ENCODE assay signal across 9 mouse cellular contexts in genomic region chr10:93291843-93292242, GRCm38 (mm10). TPM values are rescaled to one million over a fixed set of nuclear protein-coding genes. Genes with fewer than 3 reads are reported as not detected.
DNase-seq lines count a peak whose midpoint lies in the region; ATAC-seq and TF ChIP-seq lines count a peak whose summit lies in the region.
"Had no signal": no experiment of that assay in that cellular context is flagged by ENCODE, and none has a peak within 500 bp of the region (broad histone marks: within the 10 kb centered on the region; RNA-seq: fewer than 3 reads in every experiment).

No protein-coding gene starts in this region.

- 3% methylated on average over 6 of the region's 6 CpGs for WGBS in intestine, postnatal 0 days
- 10% methylated on average over 6 of the region's 6 CpGs for WGBS in liver, embryonic 11.5 days
- 6% methylated on average over 6 of the region's 6 CpGs for WGBS in neural tube, embryonic 15.5 days
- WGBS in thymus, adult 2 months: 39% methylated on average over 6 of the region's 6 CpGs

- DNase-seq in cerebellum, postnatal 25 days: peak; percentile 83 to 93
- DNase-seq in gastrocnemius, postnatal 36 days: peak; percentile 80 to 85
- DNase-seq in liver, embryonic 11.5 days (ENCODE audit: low spot score): no peak
- peak; percentile 77 for DNase-seq in thymus, adult 2 months

- peaks cover 69% of the 10 kb centered on the region for H3K79me3 ChIP-seq in C2C12 (ENCODE audit: low read depth)

- no peak overlapping the region for H3ac ChIP-seq in C2C12 (ENCODE audit: control insufficient read depth, insufficient read length, low read depth)

- no peak overlapping the region for H3K27ac ChIP-seq in intestine, postnatal 0 days (ENCODE audit: low read depth, low read length)
- no peak overlapping the region for H3K27ac ChIP-seq in liver, embryonic 11.5 days (ENCODE audit: low read depth, low read length)
- no peak overlapping the region; the same call in 1 of the 2 replicates for H3K27ac ChIP-seq in neural tube, embryonic 15.5 days (replicated peaks)
- no peak overlapping the region for H3K27ac ChIP-seq in thymus, adult 2 months (ENCODE audit: control insufficient read depth, insufficient read depth, low read length)
- H3K27ac ChIP-seq: hindbrain, embryonic 15.5 days had no signal

- peaks cover 28% of the 10 kb centered on the region for H3K36me3 ChIP-seq in C2C12 (ENCODE audit: control insufficient read depth, insufficient read depth)
- no peaks in the 10 kb centered on the region for H3K36me3 ChIP-seq in intestine, postnatal 0 days (ENCODE audit: control insufficient read depth, insufficient read depth)
- H3K36me3 ChIP-seq in liver, embryonic 11.5 days (ENCODE audit: control insufficient read depth, insufficient read depth, low read length): no peaks in the 10 kb centered on the region; the same call in 1 of the 2 replicates
- H3K36me3 ChIP-seq in neural tube, embryonic 15.5 days: no peaks in the 10 kb centered on the region
- no peaks in the 10 kb centered on the region for H3K36me3 ChIP-seq in thymus, adult 2 months (ENCODE audit: control insufficient read depth, insufficient read depth, low read length)
- H3K36me3 ChIP-seq: hindbrain, embryonic 15.5 days had no signal

- peak; percentile 67 for TF ChIP-seq CTCF in C2C12 (IDR thresholded peaks at IDR 0.05; ENCODE audit: control insufficient read depth, insufficient read depth, insufficient read length)
- TF ChIP-seq CTCF in intestine, postnatal 0 days (IDR thresholded peaks at IDR 0.05; ENCODE audit: low read depth): peak; percentile 88
- 0 out of 2 replicates have a peak, but pooled peaks have one; percentile 32 for TF ChIP-seq CTCF in thymus, adult 2 months (IDR thresholded peaks at IDR 0.05; ENCODE audit: borderline replicate concordance, control insufficient read depth, extremely low read depth, insufficient read depth, low read length, poor library complexity)

- peak; percentile 76 for ATAC-seq in activated CD4-positive, CD25-positive, alpha-beta regulatory T cell, adult 4 months
- ATAC-seq in intestine, postnatal 0 days: peak; percentile 61
- ATAC-seq in liver, embryonic 11.5 days (replicated peaks; ENCODE audit: low FRiP score): no peak; the same call in 1 of the 2 replicates
- ATAC-seq in neural tube, embryonic 15.5 days (ENCODE audit: low FRiP score): peak; percentile 46; the same call in 1 of the 2 replicates

- no peaks in the 10 kb centered on the region for H3K27me3 ChIP-seq in C2C12 (ENCODE audit: control insufficient read depth, insufficient read depth, insufficient read length)
- no peaks in the 10 kb centered on the region for H3K27me3 ChIP-seq in intestine, postnatal 0 days (replicated peaks; ENCODE audit: control insufficient read depth, insufficient read depth, low read length)
- H3K27me3 ChIP-seq in liver, embryonic 11.5 days (replicated peaks; ENCODE audit: control insufficient read depth, insufficient read depth, low read length): no peaks in the 10 kb centered on the region
- no peaks in the 10 kb centered on the region for H3K27me3 ChIP-seq in neural tube, embryonic 15.5 days (replicated peaks)
- no peaks in the 10 kb centered on the region for H3K27me3 ChIP-seq in thymus, adult 2 months (ENCODE audit: control insufficient read depth, insufficient read depth, low read length)
- H3K27me3 ChIP-seq: hindbrain, embryonic 15.5 days had no signal

- H3K9ac ChIP-seq in intestine, postnatal 0 days (ENCODE audit: low read depth, low read length): no peak overlapping the region
- no peak overlapping the region for H3K9ac ChIP-seq in liver, embryonic 11.5 days (ENCODE audit: low read depth, low read length)
- no peak overlapping the region for H3K9ac ChIP-seq in neural tube, embryonic 15.5 days (replicated peaks)
- H3K9ac ChIP-seq: hindbrain, embryonic 15.5 days had no signal

- H3K9me3 ChIP-seq in intestine, postnatal 0 days (ENCODE audit: control insufficient read depth): no peaks in the 10 kb centered on the region
- no peaks in the 10 kb centered on the region for H3K9me3 ChIP-seq in liver, embryonic 11.5 days (ENCODE audit: control insufficient read depth, low read length)
- H3K9me3 ChIP-seq in neural tube, embryonic 15.5 days (replicated peaks): no peaks in the 10 kb centered on the region
- H3K9me3 ChIP-seq: hindbrain, embryonic 15.5 days had no signal

- H3K4me1 ChIP-seq in intestine, postnatal 0 days (replicated peaks; ENCODE audit: control insufficient read depth, insufficient read depth, low read length): no peaks in the 10 kb centered on the region
- H3K4me1 ChIP-seq in liver, embryonic 11.5 days (replicated peaks; ENCODE audit: control insufficient read depth, insufficient read depth, low read length): peaks cover 9% of the 10 kb centered on the region
- peaks cover 24% of the 10 kb centered on the region for H3K4me1 ChIP-seq in neural tube, embryonic 15.5 days
- peaks cover 29% of the 10 kb centered on the region for H3K4me1 ChIP-seq in thymus, adult 2 months (replicated peaks; ENCODE audit: control insufficient read depth, insufficient read depth, low read length)

- H3K79me2 ChIP-seq in C2C12 (ENCODE audit: control insufficient read depth, insufficient read depth): peaks cover 91% of the 10 kb centered on the region

- no peak overlapping the region for H3K4me2 ChIP-seq in intestine, postnatal 0 days (replicated peaks; ENCODE audit: low read depth)
- 0 out of 2 replicates have a peak overlapping the region, but pooled peaks have one; percentile 1 for H3K4me2 ChIP-seq in liver, embryonic 11.5 days
- no peak overlapping the region for H3K4me2 ChIP-seq in neural tube, embryonic 15.5 days
- H3K4me2 ChIP-seq: hindbrain, embryonic 15.5 days had no signal

- no peak overlapping the region for H3K4me3 ChIP-seq in C2C12 (ENCODE audit: insufficient read depth, poor library complexity, severe bottlenecking)
- H3K4me3 ChIP-seq in intestine, postnatal 0 days (ENCODE audit: low read depth, low read length): no peak overlapping the region
- H3K4me3 ChIP-seq in liver, embryonic 11.5 days (ENCODE audit: low read depth, low read length): no peak overlapping the region
- no peak overlapping the region for H3K4me3 ChIP-seq in neural tube, embryonic 15.5 days (replicated peaks)
- H3K4me3 ChIP-seq in thymus, adult 2 months (ENCODE audit: control insufficient read depth, insufficient read depth, low read length): no peak overlapping the region
- H3K4me3 ChIP-seq: hindbrain, embryonic 15.5 days had no signal

- no peak for TF ChIP-seq POLR2A in thymus, adult 2 months (IDR thresholded peaks at IDR 0.05; ENCODE audit: control insufficient read depth, extremely low read depth, insufficient read depth, low read length, poor library complexity)

- intact Hi-C loops in gastrocnemius, postnatal 36 days (cut with DNase I): loop anchor here (2.0 to 10.0 kb wide), 4 partner anchors 131 to 247 kb away; partner anchors contain the start of gene Cdk17

TF ChIP-seq in C2C12, 6 proteins besides CTCF, POLR2A, EP300 and RAD21:
- no peak for TF ChIP-seq CEBPB (IDR thresholded peaks at IDR 0.05; ENCODE audit: low read depth)
TF ChIP-seq in C2C12: peak in this region for 0.

RNA-seq across cellular contexts. Expression of gene Elk3, which starts 19.1 kb away (rescaled TPM):
- 56.1 TPM for polyA plus RNA-seq in C2C12 (2012; fragmentation: generic; extraction: Trizol)
- 10 to 100 TPM; 30.4 to 37.0 TPM for polyA plus RNA-seq in activated CD4-positive, CD25-positive, alpha-beta regulatory T cell, adult 4 months (2017; shearing (Covaris generic))
- total RNA-seq in gastrocnemius, postnatal 36 days (2021): 10 to 100 TPM; 11.6 to 14.2 TPM
- 14.2 and 16.4 TPM in 2 replicates for polyA plus RNA-seq in intestine, postnatal 0 days (2015; fragmentation: Nextera tagmentation; extraction: Ambion mirVana)
- polyA plus RNA-seq in liver, embryonic 11.5 days (2014; fragmentation: Nextera tagmentation; extraction: Ambion mirVana): 15.9 and 17.6 TPM in 2 replicates
- 8.6 and 10.1 TPM in 2 replicates for polyA plus RNA-seq in neural tube, embryonic 15.5 days (2015; fragmentation: Nextera tagmentation; extraction: Ambion mirVana)
- 47.2 and 62.7 TPM in 2 replicates for polyA plus RNA-seq in thymus, adult 2 months (2012; rRNA removed)

Comparison
In these comparisons a context has a peak if more than half of its experiments do, and no peak if none do; other contexts are left out.
1. CTCF ChIP-seq: peak in every context shown above with its lines; median percentile 88 in intestine, postnatal 0 days; 67 in C2C12; 32 in thymus, adult 2 months.